31 mouse cellular contexts compared by ENCODE assay signal in the genomic region with DNA sequence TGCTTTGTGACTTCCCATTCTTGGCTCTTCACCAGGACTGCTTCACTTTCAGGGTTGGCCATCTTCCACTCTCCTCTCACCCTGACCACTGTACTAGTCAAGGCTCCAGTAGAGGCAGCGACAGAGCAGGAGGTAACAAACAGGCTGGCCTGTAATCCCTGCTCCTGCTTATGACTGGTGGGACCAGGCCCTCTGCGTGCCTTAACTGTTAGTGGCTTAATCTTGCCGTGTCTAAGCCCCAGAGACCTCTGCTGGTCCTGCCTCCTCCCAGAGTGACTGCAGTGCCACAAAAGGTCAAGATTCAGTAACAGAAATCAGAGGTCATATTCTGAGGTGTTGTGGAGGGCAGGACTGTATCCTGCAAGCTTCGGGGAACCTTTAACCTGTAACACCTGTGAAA. TPM values are rescaled to one million over a fixed set of nuclear protein-coding genes. Genes with fewer than 3 reads are reported as not detected.
"Had no signal": no experiment of that assay in that cellular context is flagged by ENCODE, and none has a peak within 500 bp of the region (broad histone marks: within the 10 kb centered on the region; RNA-seq: fewer than 3 reads in every experiment).

No protein-coding gene starts in this region.

- H3K4me1 ChIP-seq: embryonic facial prominence, embryonic 12.5 days; embryonic facial prominence, embryonic 13.5 days; embryonic facial prominence, embryonic 15.5 days; forebrain, embryonic 12.5 days; forebrain, embryonic 13.5 days; forebrain, embryonic 15.5 days; heart, embryonic 10.5 days had no signal

- ATAC-seq: forebrain, embryonic 13.5 days; forebrain, embryonic 14.5 days; forebrain, embryonic 15.5 days; forebrain, embryonic 16.5 days; forebrain, postnatal 0 days had no signal

- H3K36me3 ChIP-seq: embryonic facial prominence, embryonic 10.5 days; embryonic facial prominence, embryonic 12.5 days; embryonic facial prominence, embryonic 13.5 days; embryonic facial prominence, embryonic 15.5 days; forebrain, embryonic 10.5 days; forebrain, embryonic 12.5 days; forebrain, embryonic 15.5 days; heart, embryonic 10.5 days had no signal

- H3K9me3 ChIP-seq: embryonic facial prominence, embryonic 10.5 days; embryonic facial prominence, embryonic 12.5 days; embryonic facial prominence, embryonic 13.5 days; embryonic facial prominence, embryonic 15.5 days; forebrain, embryonic 10.5 days; forebrain, embryonic 12.5 days; forebrain, embryonic 15.5 days had no signal

- H3K4me3 ChIP-seq: embryonic facial prominence, embryonic 10.5 days; embryonic facial prominence, embryonic 12.5 days; embryonic facial prominence, embryonic 13.5 days; embryonic facial prominence, embryonic 15.5 days; erythroblast, embryonic 14.5 days; forebrain, embryonic 10.5 days; forebrain, embryonic 12.5 days; forebrain, embryonic 13.5 days; forebrain, embryonic 15.5 days; gastrocnemius, adult 2 months; heart, adult 2 months; heart, embryonic 10.5 days had no signal

- H3K9ac ChIP-seq: embryonic facial prominence, embryonic 12.5 days; embryonic facial prominence, embryonic 13.5 days; embryonic facial prominence, embryonic 15.5 days; forebrain, embryonic 12.5 days; forebrain, embryonic 13.5 days; forebrain, embryonic 15.5 days; forebrain, postnatal 0 days had no signal

- DNase-seq: cerebellum, adult 8-10 months; cerebellum, adult 9-10 months; cerebellum, adult 9-11 months; cerebellum, postnatal 14 days; cerebellum, postnatal 25 days; cerebellum, postnatal 36 days; embryo, embryonic 11 days; forebrain, postnatal 0 days; gastrocnemius, adult 2 months; gastrocnemius, postnatal 10 days; gastrocnemius, postnatal 14 days; gastrocnemius, postnatal 25 days; gastrocnemius, postnatal 36 days; heart, adult 2 months had no signal

- H3K27ac ChIP-seq: embryonic facial prominence, embryonic 10.5 days; embryonic facial prominence, embryonic 12.5 days; embryonic facial prominence, embryonic 13.5 days; embryonic facial prominence, embryonic 15.5 days; forebrain, embryonic 10.5 days; forebrain, embryonic 12.5 days; forebrain, embryonic 13.5 days; forebrain, embryonic 15.5 days; gastrocnemius, adult 2 months; heart, adult 2 months; heart, embryonic 10.5 days had no signal

- H3K4me2 ChIP-seq: embryonic facial prominence, embryonic 12.5 days; embryonic facial prominence, embryonic 13.5 days; embryonic facial prominence, embryonic 15.5 days; forebrain, embryonic 12.5 days; forebrain, embryonic 13.5 days; forebrain, embryonic 15.5 days had no signal

- H3K27me3 ChIP-seq: embryonic facial prominence, embryonic 12.5 days; embryonic facial prominence, embryonic 13.5 days; embryonic facial prominence, embryonic 15.5 days; forebrain, embryonic 13.5 days; forebrain, embryonic 15.5 days had no signal

RNA-seq across cellular contexts. Expression of gene Galnt9, which starts 13.1 kb away (rescaled TPM):
- total RNA-seq: common myeloid progenitor, adult 5-6 weeks; gastrocnemius, adult 18-20 months; gastrocnemius, adult 2 months; gastrocnemius, adult 8-10 months; gastrocnemius, postnatal 14 days; gastrocnemius, postnatal 25 days; gastrocnemius, postnatal 36 days; granulocyte monocyte progenitor cell, adult 5-6 weeks; heart, adult 2 months; heart, adult 8-10 months had no signal
- polyA plus RNA-seq: heart, embryonic 10.5 days had no signal
